Comparison of ENCODE assay signal across 9 mouse cellular contexts in the genomic region with DNA sequence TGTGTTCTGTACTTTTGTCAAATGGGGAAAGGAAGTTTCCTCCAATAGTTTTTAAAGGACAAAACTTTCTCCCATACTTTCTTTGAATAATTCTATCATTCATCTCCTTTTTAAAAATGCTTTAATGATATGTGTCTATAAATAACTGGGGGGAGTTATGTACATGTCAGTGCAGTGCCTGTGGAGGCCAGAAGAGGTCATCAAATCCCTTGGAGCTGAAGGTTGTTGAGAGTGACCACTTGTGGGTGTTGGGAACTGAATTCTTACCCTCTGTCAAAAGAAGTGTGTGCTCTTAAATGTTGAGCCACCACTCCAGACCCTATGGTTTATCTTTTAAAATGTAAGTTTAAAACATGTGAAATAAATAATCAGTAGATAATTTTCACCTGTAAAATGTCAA. TPM values are rescaled to one million over a fixed set of nuclear protein-coding genes. Genes with fewer than 3 reads are reported as not detected.
DNase-seq lines count a peak whose midpoint lies in the region; ATAC-seq and TF ChIP-seq lines count a peak whose summit lies in the region.
"Had no signal": no experiment of that assay in that cellular context is flagged by ENCODE, and none has a peak within 500 bp of the region (broad histone marks: within the 10 kb centered on the region; RNA-seq: fewer than 3 reads in every experiment).

No protein-coding gene starts in this region.

- H3K4me1 ChIP-seq in kidney, embryonic 16.5 days (ENCODE audit: insufficient read depth, low read length) = no peaks in the 10 kb centered on the region
- no peaks in the 10 kb centered on the region; the same call in 1 of the 2 replicates for H3K4me1 ChIP-seq in E14TG2a.4 (replicated peaks; ENCODE audit: low read depth, low read length)
- H3K4me1 ChIP-seq: embryonic facial prominence, embryonic 12.5 days had no signal

- intact Hi-C loops in gastrocnemius, postnatal 14 days (cut with DNase I; ENCODE audit: low total_unique reads) = no loop called here

- no peak overlapping the region for H3K9ac ChIP-seq in kidney, embryonic 16.5 days (replicated peaks; ENCODE audit: low read length)
- H3K9ac ChIP-seq: embryonic facial prominence, embryonic 12.5 days had no signal

- no peak overlapping the region for H3K4me3 ChIP-seq in kidney, embryonic 16.5 days (ENCODE audit: low read length)
- H3K4me3 ChIP-seq in E14TG2a.4 (replicated peaks; ENCODE audit: low read length) = no peak overlapping the region
- H3K4me3 ChIP-seq: embryonic facial prominence, embryonic 12.5 days had no signal

- no peak overlapping the region for H3K4me2 ChIP-seq in kidney, embryonic 16.5 days (replicated peaks; ENCODE audit: low read depth, low read length)
- H3K4me2 ChIP-seq: embryonic facial prominence, embryonic 12.5 days had no signal

- no peaks in the 10 kb centered on the region for H3K36me3 ChIP-seq in kidney, embryonic 16.5 days (ENCODE audit: insufficient read depth, low read length)
- no peaks in the 10 kb centered on the region for H3K36me3 ChIP-seq in E14TG2a.4 (ENCODE audit: insufficient read depth, low read length)
- H3K36me3 ChIP-seq: embryonic facial prominence, embryonic 12.5 days had no signal

- no peaks in the 10 kb centered on the region for H3K9me3 ChIP-seq in kidney, embryonic 16.5 days (ENCODE audit: low read length)
- no peaks in the 10 kb centered on the region for H3K9me3 ChIP-seq in E14TG2a.4 (ENCODE audit: low read length)
- H3K9me3 ChIP-seq: embryonic facial prominence, embryonic 12.5 days had no signal

- peak; percentile 5 to 37 for DNase-seq in adrenal gland, postnatal 36 days
- DNase-seq in adrenal gland, adult 18-20 months (ENCODE audit: low spot score in 2 of 2) = no peak
- peak; percentile 7 for DNase-seq in kidney, adult 9 months
- peak; percentile 17 to 54 for DNase-seq in kidney, postnatal 36 days
- no peak for DNase-seq in gastrocnemius, postnatal 14 days

- no peak overlapping the region for H3K27ac ChIP-seq in kidney, embryonic 16.5 days (ENCODE audit: low read length)
- H3K27ac ChIP-seq: embryonic facial prominence, embryonic 12.5 days had no signal

- no peaks in the 10 kb centered on the region for H3K27me3 ChIP-seq in kidney, embryonic 16.5 days (ENCODE audit: insufficient read depth, low read length)
- no peaks in the 10 kb centered on the region; the same call in 1 of the 2 replicates for H3K27me3 ChIP-seq in E14TG2a.4 (ENCODE audit: insufficient read depth, low read length)
- H3K27me3 ChIP-seq: embryonic facial prominence, embryonic 12.5 days had no signal

- peak; percentile 14; the same call in 1 of the 2 replicates for TF ChIP-seq CTCF in E14TG2a.4 (conservative IDR thresholded peaks at IDR 0.05; ENCODE audit: low read length)

- ATAC-seq in kidney, embryonic 16.5 days (ENCODE audit: low FRiP score, low TSS enrichment) = no peak
- ATAC-seq in erythroblast, adult 5-6 weeks (replicated peaks; ENCODE audit: low FRiP score, poor library complexity, severe bottlenecking) = no peak

RNA-seq across cellular contexts. Expression of gene Syne1, which starts 39.0 kb away (rescaled TPM):
- total RNA-seq in adrenal gland, postnatal 36 days (2021) = 10 to 100 TPM; 17.0 to 20.5 TPM
- 10 to 100 TPM; 17.9 to 23.0 TPM for total RNA-seq in adrenal gland, adult 18-20 months (2021)
- polyA plus RNA-seq in kidney, embryonic 16.5 days (2015; fragmentation: Nextera tagmentation; extraction: Ambion mirVana) = 5.2 and 5.3 TPM in 2 replicates
- total RNA-seq in erythroblast, adult 5-6 weeks (2015; ENCODE audit: low replicate concordance) = 50.5 and 51.4 TPM in 2 replicates
- total RNA-seq in erythroblast, adult 5-6 weeks (2017; ENCODE audit: low replicate concordance) = 49.9 and 54.9 TPM in 2 replicates
- total RNA-seq in gastrocnemius, postnatal 14 days (2021) = 10 to 100 TPM; 45.2 to 55.3 TPM

Comparison
In these comparisons a context has a peak if more than half of its experiments do, and no peak if none do; other contexts are left out.
1. DNase-seq: peak in adrenal gland, postnatal 36 days (2 of 2), kidney, adult 9 months (single experiment) and kidney, postnatal 36 days (2 of 2); none in adrenal gland, adult 18-20 months (0 of 2) and gastrocnemius, postnatal 14 days (single experiment).